Mouse (Mus musculus): ENCODE measurements around the gene Syne1.

The Syne1 gene

DNA sequence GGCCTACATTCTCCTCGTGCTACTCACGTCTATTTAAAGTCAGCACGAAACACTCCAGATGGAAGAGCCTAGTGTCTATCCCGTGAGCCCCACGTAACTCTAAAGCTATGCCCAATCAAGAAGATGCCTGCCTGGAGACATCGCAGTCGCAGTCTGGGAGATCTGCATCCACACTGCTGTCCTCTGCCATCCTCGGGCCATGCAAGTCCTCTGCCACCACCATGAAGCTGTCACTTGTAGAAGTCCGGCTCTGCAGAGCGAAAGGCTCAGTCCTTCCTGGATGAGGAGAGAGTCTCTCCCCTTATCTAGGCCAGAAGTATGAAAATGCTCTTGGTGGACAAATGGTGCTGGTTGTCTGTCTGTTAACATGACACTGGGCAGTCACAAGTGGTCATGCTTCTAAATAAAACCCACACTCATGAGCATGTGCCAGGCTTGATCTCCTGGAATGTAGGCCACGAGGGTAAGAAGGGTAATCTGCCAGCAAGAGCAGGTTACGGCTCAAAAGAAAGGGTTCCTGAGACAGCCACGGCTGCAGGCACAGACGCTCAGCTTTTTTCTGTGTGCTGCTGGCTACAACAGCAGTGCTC lies 482.5 kb downstream of the Syne1 start, which contains the start of gene Gm10097:
Gene Gm10097, plus strand, starts transcription at position 517 of the 590 bp plus-strand sequence.
- in situ Hi-C loops (cut with MboI; ENCODE audit: low pct_unique_long_range_greater_than_20kb in 1 of 2, low sequenced_read_pairs in 2 of 2, unreplicated experiment in 1 of 2): no loop called here

DNA sequence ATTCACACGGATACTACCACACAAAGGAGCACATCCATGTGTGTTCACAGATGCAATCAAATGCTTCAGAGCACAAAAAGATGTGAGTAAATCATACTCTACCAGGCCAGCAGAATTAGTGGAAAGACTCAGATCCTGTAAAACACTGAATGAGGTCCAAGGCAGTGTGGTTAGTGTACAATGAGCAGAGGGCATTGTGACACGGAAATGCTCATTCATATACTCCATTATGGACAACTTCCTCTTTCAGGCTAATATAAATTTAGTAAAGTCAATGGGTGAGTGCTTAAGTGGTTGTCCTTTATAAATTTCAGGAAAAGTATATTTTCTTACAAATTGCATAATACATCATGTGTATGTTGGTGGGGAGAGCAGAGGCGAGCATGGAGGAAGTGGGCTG lies 484.2 kb downstream of the Syne1 start:
- in situ Hi-C loops (cut with MboI; ENCODE audit: low pct_unique_long_range_greater_than_20kb in 1 of 2, low sequenced_read_pairs in 2 of 2, unreplicated experiment in 1 of 2): no loop called here

DNA sequence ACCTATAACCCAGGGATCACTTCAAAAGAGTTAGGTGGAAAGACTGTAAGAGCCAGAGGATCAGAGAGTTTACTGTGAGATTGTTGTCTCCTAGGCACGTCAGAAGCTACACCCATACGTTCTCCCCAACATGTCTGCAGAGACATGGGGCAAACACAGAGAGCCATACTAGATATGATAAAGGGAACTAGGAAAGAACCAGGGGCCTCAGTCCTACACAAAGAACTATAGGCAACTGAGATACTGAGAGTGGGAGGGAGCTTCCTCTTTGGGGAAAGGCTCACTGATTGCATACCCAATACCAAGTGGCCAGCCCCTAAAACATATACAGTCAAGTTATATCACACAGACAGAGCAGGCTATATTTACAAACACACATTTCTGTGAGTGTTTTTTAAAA lies 491.3 kb downstream of the Syne1 start:
- in situ Hi-C loops (cut with MboI; ENCODE audit: low pct_unique_long_range_greater_than_20kb in 1 of 2, low sequenced_read_pairs in 2 of 2, unreplicated experiment in 1 of 2): no loop called here

DNA sequence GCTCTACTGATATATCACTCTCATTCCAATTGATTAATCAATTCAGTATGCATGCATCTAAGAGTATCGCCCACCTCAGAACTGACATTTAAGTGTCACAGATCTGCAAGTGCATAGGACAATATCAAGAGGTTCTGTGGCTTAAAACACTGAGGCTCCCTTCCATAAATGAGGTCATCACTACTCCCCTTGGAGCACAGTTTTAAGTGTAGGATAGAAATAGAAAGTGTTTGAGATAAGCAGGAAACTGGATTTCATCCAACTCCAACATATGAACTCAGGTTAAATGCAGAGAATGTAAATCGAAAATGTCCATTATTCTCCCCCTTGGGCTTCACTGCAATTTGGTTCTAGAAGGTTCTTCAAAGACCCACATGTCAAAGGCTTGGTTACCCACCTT lies 492.4 kb downstream of the Syne1 start:
- in situ Hi-C loops (cut with MboI; ENCODE audit: low pct_unique_long_range_greater_than_20kb in 1 of 2, low sequenced_read_pairs in 2 of 2, unreplicated experiment in 1 of 2): no loop called here

DNA sequence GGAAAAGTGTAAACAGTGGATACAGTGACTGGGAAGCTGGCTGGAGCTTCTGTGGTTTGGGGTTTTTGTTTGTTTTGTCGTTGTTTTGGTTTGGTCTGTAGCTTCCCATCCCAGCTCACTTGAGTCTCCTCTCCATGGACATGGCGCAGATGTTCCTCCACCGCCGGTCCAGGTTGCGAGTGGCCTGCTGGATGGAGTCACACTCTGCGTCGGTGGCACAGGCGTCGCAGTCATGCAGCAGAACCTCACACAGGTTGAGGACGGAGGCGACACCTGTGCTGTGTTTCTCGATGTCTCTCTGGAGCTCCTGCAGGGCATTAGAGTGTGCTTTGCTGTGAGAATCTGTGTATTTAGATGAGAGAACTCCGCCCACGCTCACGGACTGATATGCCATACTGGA lies 493.6 kb downstream of the Syne1 start:
- in situ Hi-C loops (cut with MboI; ENCODE audit: low pct_unique_long_range_greater_than_20kb in 1 of 2, low sequenced_read_pairs in 2 of 2, unreplicated experiment in 1 of 2): no loop called here

DNA sequence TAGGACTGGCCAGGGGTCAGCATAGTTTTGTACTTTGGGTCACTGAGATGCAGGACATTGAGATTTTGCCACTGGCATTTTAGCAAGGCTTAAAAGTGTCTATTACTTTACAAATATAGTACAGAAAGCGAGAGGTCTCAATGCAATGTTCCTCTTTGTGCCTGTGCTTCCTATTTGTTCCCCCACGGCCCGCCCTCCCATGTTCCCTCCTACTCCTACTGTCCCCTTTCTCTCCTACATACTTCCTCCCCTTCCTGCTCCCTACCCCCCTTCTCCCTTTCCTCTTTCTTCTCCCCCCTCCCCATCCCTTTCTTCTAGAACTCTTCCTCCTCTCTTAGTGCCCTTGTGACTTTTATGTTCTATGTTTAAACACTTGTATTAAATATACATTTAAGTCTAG lies 494.3 kb downstream of the Syne1 start:
- in situ Hi-C loops (cut with MboI; ENCODE audit: low pct_unique_long_range_greater_than_20kb in 1 of 2, low sequenced_read_pairs in 2 of 2, unreplicated experiment in 1 of 2): no loop called here

DNA sequence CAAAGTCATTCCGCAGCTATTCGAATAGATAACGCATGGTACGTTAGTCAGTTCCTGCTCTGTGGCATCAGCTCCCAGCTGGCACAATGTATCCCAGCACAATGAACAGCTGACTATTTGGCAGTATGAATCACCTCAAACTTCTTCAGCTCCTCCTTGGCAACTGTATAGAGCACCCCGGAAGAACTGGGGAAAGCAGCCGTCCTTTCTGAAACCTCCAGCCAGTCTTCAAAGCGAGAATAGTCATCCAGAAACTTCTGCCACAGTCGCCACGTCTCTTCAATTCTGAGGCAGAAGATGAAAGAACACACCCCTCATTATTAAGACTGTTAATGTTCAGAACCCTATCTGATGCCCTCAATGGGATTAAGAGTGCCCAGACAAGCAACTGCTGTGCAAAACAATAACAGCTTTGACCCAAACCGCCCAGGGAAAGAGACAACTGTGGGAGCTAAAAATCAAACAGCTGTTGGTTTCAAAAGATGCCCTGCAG lies 495.0 kb downstream of the Syne1 start:
- in situ Hi-C loops (cut with MboI; ENCODE audit: low pct_unique_long_range_greater_than_20kb in 1 of 2, low sequenced_read_pairs in 2 of 2, unreplicated experiment in 1 of 2): no loop called here

DNA sequence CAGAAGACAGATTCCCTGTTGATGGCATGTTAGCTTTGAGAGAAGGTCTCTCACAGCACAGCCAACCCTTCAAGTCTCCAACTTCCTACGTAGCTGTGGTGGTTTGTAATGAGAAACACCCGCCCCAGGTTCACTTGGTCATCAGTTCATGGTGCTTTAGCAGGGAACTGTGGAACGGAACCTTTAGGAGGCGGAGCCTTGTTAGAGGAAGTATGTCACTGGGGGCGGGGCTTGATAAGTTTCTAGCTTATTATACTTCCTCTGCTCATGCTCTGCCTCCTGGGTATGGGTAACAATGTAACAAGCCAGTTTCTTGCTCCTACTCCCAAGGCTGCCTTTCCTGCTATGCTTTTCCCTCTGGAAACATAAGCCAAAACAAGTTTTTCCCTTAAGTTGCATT lies 505.6 kb downstream of the Syne1 start:
- in situ Hi-C loops (cut with MboI; ENCODE audit: low pct_unique_long_range_greater_than_20kb in 1 of 2, low sequenced_read_pairs in 2 of 2, unreplicated experiment in 1 of 2): no loop called here

DNA sequence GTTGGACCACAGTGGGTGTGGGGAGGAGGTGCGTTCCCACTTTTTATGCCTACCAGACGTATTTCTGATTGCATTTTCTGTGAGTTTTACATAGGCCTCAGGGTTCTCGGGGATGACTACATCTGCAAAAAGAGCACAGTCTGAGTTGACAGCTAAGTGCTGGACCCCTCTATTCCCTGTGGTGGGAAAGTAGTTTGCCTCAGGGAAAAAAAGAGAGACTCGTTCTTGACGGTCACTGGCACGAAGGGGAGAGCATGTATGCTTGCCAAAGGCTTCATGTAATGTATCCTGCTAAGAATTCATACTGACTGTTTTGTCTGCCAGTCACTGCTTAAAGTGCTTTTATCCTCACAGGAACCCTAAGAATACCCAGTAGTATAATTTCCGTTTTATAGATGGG lies 506.1 kb downstream of the Syne1 start:
- in situ Hi-C loops (cut with MboI; ENCODE audit: low pct_unique_long_range_greater_than_20kb in 1 of 2, low sequenced_read_pairs in 2 of 2, unreplicated experiment in 1 of 2): no loop called here

DNA sequence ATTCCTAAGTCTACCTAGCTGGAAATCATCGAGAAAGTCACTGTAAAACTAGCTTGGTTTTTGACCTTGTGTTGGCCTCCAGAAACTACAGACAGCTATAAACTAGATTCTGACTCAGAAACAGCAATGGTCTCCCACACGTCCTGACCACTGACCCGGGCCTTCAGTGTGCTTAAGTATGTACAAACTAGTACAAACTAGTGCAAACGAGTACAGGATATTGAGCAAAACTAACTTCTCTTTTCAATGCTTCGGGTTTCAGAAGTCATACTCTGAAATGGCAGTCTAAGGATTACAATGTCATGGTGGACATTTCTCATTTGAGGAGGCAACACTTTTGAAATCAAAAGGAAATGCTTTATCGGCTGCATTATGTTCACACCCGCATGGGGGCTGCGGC lies 506.8 kb downstream of the Syne1 start:
- in situ Hi-C loops (cut with MboI; ENCODE audit: low pct_unique_long_range_greater_than_20kb in 1 of 2, low sequenced_read_pairs in 2 of 2, unreplicated experiment in 1 of 2): no loop called here

DNA sequence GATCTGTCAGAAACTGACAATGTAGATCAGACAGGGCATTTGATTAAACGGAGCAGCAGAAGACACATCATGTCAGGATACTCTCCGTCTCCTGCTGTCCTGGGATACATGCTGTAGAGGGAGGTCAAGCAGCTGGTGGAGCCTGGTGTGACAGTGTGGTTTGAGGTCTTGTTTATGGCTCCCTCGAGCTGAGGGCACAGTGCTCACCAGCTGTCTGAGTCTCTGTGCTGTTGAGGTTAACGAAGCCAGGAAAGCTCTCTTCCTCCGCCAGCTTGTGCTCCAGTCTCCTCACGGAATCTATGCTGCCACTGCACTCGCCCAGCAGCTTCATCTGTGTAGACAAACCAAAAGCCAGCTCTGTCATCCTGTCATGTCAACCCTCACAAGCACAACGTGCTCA lies 510.0 kb downstream of the Syne1 start:
- in situ Hi-C loops (cut with MboI; ENCODE audit: low pct_unique_long_range_greater_than_20kb in 1 of 2, low sequenced_read_pairs in 2 of 2, unreplicated experiment in 1 of 2): no loop called here

DNA sequence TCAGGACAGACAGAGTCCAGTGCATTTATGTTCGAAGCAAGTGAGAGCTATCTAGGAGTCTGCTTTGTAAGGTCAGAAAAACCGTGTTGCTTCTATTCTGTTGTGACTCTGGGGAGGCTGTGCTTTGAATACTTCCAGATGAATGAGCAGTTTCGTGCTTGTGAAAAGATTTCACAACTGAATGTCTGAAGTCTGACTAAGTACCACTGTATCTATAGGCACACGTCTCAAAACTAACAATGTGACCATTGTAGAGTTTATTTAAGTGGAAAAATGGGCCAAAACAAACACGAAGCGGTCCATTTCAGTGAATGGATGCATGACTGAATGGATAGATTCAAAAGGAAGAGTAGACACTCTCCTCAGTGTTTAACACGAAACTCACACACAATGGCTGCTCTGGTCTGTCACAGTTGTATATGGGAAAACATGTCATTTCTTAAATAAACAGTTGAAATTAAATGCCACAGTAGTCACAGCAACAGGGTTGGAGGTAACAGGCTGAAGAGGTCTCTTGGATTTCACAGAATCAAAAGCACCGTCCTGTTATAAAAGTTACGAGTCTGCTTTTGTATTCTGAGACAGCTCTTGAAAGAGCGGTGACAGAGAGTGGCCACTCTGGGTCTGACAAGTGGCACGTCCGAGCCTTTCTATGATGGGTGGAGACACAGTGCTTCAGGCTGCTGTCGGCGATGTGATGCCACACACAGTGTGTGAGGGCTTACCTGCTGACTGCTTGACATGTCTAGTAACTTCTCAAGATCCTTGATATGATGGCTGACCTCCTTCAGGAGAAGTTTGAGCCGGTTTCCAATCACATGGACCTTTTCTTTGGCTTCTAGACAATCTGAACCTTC lies 518.9 kb downstream of the Syne1 start:
- in situ Hi-C loops (cut with MboI; ENCODE audit: low pct_unique_long_range_greater_than_20kb in 1 of 2, low sequenced_read_pairs in 2 of 2, unreplicated experiment in 1 of 2): no loop called here

DNA sequence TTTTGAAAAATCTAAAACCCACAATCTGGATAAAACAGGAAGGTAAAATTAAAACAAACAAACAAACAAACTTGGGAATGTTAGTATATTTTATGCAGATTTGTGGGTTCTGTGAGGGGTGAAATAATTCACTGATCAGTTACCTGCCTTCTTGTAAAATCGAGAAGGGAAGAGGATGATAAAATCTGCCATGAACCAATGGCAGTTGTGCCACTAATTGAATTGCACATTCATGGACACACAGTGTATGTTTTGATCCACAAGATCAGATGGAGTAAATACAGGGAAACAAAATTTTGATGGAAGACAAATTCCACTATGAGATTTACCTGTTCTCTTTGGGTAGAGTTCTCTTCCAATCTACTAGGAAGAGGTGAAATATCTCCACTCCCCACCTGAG lies 521.4 kb downstream of the Syne1 start:
- in situ Hi-C loops (cut with MboI; ENCODE audit: low pct_unique_long_range_greater_than_20kb in 1 of 2, low sequenced_read_pairs in 2 of 2, unreplicated experiment in 1 of 2): no loop called here

DNA sequence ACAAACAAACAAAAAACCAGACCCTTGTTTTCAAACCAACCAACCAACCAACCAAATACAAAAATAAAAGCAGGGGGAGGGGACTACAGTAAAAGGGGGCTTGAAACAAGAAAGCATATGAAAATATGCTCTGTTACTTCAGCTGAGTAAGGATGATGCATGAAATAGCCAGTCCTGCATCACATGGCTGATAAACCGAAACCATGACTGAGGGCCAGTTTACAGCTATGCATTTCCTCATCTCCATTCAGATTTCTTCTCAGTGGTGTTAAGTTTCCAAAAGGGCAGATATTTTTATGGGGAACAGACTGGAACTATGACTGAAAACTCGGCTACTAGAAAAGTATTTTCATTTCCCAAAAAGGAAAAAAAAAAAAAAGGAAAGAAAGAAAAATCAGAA lies 522.1 kb downstream of the Syne1 start:
- in situ Hi-C loops (cut with MboI; ENCODE audit: low pct_unique_long_range_greater_than_20kb in 1 of 2, low sequenced_read_pairs in 2 of 2, unreplicated experiment in 1 of 2): no loop called here

DNA sequence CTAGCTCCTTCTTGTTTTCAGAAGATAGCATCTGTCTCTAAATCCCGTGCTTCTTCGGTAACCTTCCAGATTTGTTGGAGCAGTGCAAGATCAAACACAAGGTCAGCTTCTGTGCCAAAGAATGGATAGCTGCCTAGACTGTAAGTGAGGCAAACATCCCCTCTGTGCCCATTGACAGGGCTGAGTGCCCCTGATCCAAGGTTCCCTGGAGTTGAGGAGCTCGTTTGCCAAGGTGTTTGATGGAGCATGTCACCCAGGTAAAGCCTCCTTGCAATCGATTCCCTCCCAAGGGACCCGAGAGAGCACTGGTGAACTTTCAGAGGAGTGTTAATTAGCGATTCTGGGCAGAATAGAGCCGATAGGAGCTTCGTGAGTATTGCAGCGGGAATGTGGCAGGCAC lies 523.0 kb downstream of the Syne1 start:
- in situ Hi-C loops (cut with MboI; ENCODE audit: low pct_unique_long_range_greater_than_20kb in 1 of 2, low sequenced_read_pairs in 2 of 2, unreplicated experiment in 1 of 2): no loop called here

DNA sequence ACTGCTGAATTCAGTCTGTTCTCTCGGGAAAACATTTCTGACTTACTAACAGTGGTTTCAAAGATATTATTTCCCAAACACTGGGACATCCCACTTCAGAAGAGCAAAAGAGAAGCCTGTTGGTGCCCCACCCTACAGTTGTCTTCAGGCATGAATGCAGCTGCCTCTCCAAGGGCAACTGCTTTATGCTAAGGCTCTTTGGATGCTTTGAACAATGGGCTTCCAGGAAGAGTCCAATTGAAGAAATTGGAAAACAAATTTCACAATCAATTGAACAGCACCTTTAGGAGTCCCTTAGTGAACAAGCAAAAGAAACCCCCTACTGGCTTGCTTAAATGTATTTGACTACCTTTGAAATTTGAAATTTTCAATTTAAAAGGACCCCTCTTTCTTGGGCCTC lies 524.1 kb downstream of the Syne1 start:
- in situ Hi-C loops (cut with MboI; ENCODE audit: low pct_unique_long_range_greater_than_20kb in 1 of 2, low sequenced_read_pairs in 2 of 2, unreplicated experiment in 1 of 2): no loop called here

DNA sequence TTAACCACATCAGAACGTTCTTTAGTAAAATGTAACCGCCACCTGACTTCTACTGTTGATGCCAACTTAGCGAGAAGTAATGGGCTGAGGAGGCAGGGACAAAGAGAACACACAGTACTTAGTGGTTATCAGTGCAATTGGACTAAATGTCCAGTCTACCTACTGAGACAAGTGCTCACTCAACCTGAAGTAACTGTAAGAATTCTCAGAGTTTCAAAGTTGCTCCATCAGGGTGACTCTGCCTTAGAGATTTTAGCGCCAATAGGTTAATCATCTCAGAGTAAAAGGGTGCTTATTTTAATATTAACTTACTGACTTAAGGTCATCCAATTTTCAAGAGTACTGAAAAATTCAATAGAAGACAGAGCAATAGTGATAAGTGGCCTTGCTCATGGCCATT lies 525.4 kb downstream of the Syne1 start:
- in situ Hi-C loops (cut with MboI; ENCODE audit: low pct_unique_long_range_greater_than_20kb in 1 of 2, low sequenced_read_pairs in 2 of 2, unreplicated experiment in 1 of 2): no loop called here

DNA sequence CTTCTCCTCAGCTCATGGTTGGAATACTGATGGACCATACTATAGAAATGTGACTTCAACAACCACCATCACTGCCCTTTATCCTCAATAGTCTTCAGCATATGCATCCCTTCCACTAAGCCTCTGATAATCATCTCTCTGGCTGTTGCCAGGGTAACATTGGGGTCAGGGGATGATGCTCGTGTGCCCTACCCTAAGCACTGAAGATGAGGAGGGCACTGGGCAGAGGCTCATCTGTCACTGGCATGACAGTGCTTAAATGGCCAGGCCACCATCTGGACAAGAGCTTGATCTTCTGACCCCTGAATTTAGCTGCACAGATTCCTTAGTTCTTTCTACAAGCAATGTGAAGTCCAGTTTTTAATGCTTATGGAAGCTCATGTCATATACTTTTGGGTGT lies 534.1 kb downstream of the Syne1 start:
- in situ Hi-C loops (cut with MboI; ENCODE audit: low pct_unique_long_range_greater_than_20kb in 1 of 2, low sequenced_read_pairs in 2 of 2, unreplicated experiment in 1 of 2): no loop called here

DNA sequence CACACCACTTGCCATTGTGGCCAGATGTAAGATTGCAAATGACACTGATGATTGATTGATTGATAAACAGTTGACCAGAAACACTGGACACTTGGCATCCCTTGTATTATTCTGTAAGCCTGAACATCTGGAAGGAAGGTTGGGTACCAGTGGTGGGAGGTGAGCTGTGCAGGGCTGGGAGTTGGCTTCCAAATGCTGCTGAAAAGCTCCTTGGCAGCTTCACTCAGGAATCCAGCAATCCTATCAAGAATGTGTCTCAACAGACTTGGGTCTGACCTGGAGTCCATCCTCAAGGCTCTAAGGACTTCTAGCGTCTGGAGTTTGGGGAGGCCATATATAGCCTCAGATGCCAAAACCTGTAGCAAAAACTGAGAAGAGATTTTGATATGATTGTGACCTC lies 536.3 kb downstream of the Syne1 start:
- in situ Hi-C loops (cut with MboI; ENCODE audit: low pct_unique_long_range_greater_than_20kb in 1 of 2, low sequenced_read_pairs in 2 of 2, unreplicated experiment in 1 of 2): no loop called here

DNA sequence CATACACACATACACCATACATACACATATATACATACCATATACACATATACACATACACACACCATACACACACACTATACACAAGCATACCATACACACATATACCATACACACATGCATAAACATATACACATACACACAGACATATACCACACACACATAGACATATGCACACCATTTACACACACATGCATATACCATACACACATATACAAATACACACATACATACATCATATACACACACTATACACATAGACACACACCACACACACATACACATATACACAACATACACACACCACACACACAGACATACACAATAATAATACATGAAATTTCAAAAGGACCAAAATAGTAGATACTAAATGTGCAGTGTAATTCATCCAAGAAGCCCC lies 539.3 kb downstream of the Syne1 start:
- in situ Hi-C loops (cut with MboI; ENCODE audit: low pct_unique_long_range_greater_than_20kb in 1 of 2, low sequenced_read_pairs in 2 of 2, unreplicated experiment in 1 of 2): no loop called here
